Mouse (Mus musculus): Measurements from ENCODE around the gene Pde4b.

GRCm38 (mm10) chr4:102480830-102481484, 393.6 kb downstream of the Pde4b start:
- TF ChIP-seq POLR2A (IDR thresholded peaks at IDR 0.05; ENCODE audit: borderline replicate concordance, low read depth, low read length): no peak
- TF ChIP-seq CTCF (IDR thresholded peaks at IDR 0.05; ENCODE audit: low read depth, low read length): no peak

Measured in bone marrow macrophage, adult 2 months (primary cell).